Mouse (Mus musculus) cerebellum, adult 11-12 months (tissue): ENCODE measurements around the gene Prr29.

Experiments used
- DNase-seq: peaks from one replicate; pipeline ENCODE4 v3.0.0; 2022

The Prr29 gene

DNA sequence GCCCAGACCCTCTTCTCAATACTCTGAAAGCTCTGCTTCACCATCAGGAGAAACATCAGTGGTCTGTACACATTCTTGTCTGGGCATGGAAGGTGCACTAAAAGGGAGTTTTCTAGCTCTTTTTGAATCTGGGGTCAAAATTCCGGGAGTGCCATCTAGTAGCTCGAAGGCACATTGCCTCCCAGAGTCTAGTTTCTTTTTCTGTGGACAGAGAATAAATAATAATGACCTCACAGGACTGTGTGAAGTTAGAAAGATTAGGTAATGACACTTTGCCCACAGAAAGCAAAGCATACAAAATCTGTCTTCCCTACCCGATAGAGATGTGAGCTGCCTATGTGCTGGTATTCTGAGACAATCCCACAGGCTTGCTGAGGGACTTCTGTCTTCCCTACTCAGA is 45.2 kb downstream of the Prr29 start:
- DNase-seq: no peak

DNA sequence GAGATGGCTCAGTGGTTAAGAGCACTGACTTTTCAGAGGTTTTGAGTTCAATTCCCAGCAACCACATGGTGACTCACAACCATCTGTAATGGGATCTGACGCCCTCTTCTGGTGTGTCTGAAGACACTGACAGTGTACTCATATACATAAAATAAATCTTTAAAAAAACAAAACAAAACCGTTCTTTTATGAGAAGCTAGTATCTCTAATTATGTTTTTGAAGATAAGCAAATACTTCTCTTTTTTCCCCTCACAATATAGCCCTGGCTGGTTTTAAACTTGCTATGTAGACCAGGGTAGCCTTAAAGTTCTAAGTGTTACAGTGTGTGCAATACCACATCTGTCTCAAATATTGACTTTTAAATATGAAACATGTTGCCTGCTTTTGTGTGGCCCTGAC is 45.9 kb downstream of the Prr29 start:
- no peak for DNase-seq

DNA sequence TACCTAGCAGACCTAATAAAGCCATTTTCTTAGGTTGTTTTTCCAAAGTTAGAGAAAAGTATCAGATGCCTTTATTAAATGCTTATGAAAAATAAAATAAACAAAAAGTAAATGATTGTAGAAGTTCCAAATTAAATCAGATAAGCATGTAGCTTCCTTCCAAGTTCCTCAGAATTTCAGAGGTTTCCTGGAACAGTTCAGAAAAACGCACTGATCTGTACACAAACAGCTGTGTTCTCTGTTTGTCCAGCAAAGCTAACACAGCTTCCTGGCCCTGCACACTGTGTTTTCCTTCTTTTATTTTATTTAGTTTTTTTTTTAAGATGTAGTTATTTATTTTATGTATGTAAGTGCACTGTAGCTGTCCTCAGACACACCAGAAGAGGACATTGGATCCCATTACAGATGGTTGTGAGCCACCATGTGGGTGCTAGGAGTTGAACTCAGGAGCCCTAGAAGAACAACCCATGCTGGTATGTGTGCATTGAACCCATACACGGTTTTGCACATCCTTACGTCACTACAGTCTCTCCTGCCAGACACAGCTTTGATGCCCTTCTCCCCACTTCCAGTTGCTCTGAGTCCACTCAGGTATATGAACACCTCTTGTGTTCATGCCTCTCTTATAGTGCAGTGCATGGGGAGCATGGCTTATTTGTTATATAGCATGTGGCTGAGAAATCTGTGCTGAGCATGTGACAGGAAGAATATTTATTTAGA is 47.5 kb downstream of the Prr29 start:
- no peak for DNase-seq

DNA sequence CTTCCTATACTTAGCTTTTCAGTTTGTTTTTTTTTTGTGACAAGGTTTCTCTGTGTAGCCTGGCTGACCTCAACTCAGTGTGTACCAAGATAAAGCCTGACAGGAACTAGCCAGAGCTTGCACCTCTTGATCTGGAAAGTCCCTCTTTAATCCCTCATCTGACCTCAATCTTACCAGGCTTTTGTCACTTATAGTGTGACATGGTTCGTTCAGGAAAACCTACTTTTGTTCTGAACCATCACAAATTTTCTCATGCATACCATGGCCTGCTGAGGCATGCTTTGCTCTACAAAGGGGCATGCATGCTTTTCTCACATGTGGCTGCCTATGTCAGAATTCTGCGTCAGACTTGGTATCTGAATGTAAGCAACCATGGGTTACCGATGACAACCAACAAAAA is 51.1 kb downstream of the Prr29 start:
- DNase-seq: no peak

DNA sequence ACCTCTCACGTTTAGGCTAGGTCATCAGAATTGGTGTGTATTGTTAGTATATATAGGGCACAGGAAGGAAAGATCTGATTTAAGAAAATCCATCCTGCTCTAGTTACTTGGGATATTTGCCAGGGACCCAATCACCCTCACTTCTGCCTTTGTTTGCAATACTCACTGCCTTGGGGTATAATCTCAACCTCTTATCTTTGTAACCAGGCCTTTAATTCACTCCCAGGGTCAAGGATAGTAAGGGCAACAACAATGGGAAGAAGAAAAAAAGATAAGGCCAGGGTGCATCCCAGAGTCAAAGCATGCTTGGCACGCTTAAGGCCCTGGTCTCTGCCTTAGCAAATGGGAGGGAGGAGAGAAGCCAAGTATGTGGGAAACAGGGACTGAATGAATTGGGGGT is 52.6 kb downstream of the Prr29 start:
- no peak for DNase-seq

DNA sequence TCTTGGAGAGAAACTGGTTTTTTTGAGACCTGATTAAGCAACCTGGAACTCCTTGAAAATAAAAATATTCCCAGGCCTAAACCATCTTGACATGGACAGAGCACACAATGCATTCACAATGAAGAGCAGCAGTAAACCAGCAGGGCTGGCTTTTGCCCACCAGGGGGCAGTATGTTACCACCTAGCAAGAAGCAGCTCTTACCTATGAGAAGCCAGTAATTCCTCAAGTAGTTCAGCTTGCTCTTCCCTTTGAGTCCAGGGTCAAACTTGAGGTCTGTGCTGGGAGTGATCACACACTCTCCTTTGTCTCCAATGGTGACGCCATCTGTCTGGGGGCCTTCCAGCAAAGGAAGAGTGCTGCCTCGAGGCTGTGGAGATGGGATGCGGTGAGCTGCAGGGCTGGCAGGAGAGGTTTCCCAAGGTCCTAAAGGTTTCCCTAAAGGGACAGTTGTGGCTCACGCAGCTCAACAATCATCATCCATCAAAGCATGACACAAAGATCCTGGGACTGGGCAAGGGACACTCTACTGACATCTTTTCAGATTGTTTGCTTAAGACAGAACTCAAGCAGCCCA is 53.4 kb downstream of the Prr29 start:
- DNase-seq: peak; percentile 64

DNA sequence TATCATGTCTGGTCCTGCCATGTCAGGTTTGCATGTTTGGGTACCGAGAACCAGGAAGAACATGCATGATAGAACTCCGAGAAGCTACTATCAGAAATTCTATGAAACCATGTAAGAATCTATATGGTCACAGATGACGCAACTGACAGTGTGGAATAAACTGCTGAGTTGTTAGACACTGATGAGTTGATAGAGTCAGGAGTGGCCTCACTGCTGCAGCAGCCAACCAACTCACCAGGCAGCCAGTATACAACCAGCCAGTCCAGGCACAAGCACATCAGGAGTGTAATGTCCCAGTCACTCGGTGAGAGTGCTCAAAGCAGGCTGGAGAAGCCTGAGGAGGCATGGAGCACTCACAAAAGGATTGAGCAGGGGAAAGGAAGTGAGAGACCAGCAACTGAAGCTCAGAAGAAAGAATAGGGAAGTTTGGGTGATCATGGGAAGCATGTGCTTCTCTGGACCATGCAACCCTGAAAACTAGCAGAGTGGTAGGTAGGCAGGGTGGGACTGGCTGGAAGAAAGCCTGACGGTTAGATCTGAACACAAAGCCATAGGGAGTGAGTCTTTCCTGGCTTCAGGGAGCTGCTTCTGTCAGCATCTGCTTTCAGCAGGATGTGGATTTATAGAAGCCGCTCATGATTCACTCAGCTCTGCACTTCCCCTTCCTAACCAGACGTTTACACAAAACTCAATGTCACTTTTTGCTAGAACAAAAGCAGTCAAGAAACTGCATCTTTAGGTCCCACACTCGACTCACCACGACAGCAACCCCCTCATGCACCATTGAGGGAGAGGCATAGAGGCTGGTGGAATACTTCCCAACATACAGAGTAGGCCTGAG is 54.2 kb downstream of the Prr29 start:
- DNase-seq: no peak

DNA sequence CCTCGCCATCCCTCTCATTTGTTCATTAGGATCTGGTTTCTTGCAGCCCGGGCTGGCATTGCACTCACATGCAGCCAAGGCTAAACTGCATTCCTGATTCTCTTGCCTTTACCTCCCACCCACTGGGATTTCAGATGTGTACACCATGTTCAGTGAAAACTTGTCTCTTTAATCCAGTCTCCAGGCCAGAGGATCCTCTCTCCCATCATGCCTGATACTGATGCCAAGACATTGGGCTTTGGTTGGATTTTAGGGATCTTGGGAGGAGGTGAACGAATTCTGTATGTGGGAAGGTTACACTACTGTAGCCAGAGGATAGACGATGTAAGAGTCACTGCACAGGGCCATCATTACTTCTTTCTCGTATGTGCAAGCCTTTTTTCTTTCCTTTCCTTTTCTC is 59.9 kb downstream of the Prr29 start:
- DNase-seq: no peak

DNA sequence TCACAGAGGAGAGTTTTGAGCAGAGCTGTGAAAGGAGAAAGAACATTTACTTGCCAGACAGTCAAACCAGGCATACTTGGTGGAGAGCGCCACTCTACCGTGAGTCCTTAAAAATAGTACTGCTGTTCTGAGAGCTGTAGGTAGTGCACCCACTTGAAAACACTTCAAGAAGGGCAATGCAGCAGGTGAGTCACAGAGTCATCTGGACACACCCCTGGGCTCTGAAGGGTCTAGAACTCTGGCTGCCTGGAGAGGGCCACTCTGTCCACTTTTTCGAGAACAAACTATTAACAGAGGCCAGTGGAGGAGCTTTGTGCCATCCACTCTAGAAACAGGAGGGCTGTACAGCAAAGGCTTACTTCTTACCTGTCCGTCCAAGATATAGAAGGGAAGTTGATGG is 61.2 kb downstream of the Prr29 start:
- DNase-seq: no peak
